Mouse (Mus musculus): ENCODE measurements at regions not wholly inside any gene's neighbourhood (a gene's known extent, or its start where the extent isn't known, plus 50 kb on each side); places are given as distances from the start of the nearest gene placed in this dataset.

DNA sequence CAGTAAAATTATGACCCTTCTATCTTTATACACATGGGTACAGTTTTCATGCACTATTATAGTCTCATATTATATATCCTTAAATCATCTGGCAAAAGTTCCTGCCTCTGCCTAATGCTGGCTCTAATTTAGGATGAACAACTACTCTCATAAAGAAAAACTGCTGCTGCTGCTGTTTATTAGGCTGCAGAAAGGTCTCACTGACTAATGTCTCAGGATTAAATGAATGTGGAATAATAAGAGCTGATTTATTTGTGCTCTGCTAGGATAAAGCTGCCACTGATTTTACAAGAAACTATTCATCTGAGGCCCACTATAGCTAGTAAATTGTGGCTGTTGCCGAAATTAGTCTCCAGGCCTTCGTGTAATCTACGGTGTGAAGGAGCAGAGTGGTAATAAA, 590.0 kb downstream of the Psat1 start:
- TF ChIP-seq POLR2A (IDR thresholded peaks at IDR 0.05; ENCODE audit: insufficient read length, low read depth) (no peak), POLR2AphosphoS2 (IDR thresholded peaks at IDR 0.05; ENCODE audit: insufficient read length, low read depth) (no peak), TCF12 (IDR thresholded peaks at IDR 0.05; ENCODE audit: insufficient read depth, poor library complexity, severe bottlenecking) (no peak), E2F4 (IDR thresholded peaks at IDR 0.05; ENCODE audit: insufficient read depth) (no peak), USF1 (IDR thresholded peaks at IDR 0.05; ENCODE audit: low read depth) (no peak), MYOG (IDR thresholded peaks at IDR 0.05; ENCODE audit: control insufficient read depth in 1 of 3, insufficient read depth in 1 of 3, insufficient read length in 2 of 3, low read depth in 2 of 3) (no peak), CEBPB (IDR thresholded peaks at IDR 0.05; ENCODE audit: insufficient read depth, poor library complexity, severe bottlenecking) (no peak), MYOD1 (IDR thresholded peaks at IDR 0.05; ENCODE audit: control insufficient read depth in 1 of 3, insufficient read length in 2 of 3, low read depth in 2 of 3) (no peak), SRF (IDR thresholded peaks at IDR 0.05; ENCODE audit: control insufficient read depth, insufficient read length, low read depth) (no peak)
